Mouse (Mus musculus) lung, adult 18-20 months (tissue): ENCODE measurements around the gene Thap2.

Experiments used
- DNase-seq, 2 experiments: peaks; one replicate each; pipeline ENCODE4 v3.0.0; 2022; ENCODE audit warnings: mixed read lengths in 2 of 2

Gene Thap2

GRCm38 (mm10) chr10:115384221-115385017 lies at the start of gene Thap2, which contains the start of gene Zfc3h1:
Gene Thap2 (minus strand): TSS chr10:115384443.
Gene Zfc3h1 (plus strand): TSS chr10:115384959.
- peak; percentile 99 for DNase-seq

- no peak for DNase-seq
Observed at GRCm38 (mm10) chr10:115425351-115425750, 41.1 kb upstream of the Thap2 start.

- DNase-seq = no peak
Observed at GRCm38 (mm10) chr10:115421976-115422375, 37.7 kb upstream of the Thap2 start.

GRCm38 (mm10) chr10:115414056-115414455 lies 29.8 kb upstream of the Thap2 start:
- DNase-seq = no peak

- DNase-seq = no peak
Observed at GRCm38 (mm10) chr10:115413496-115413895, 29.3 kb upstream of the Thap2 start.

- peak; percentile 17 to 31 for DNase-seq
Observed at GRCm38 (mm10) chr10:115406393-115406792, 22.1 kb upstream of the Thap2 start.

- DNase-seq = no peak
Observed at GRCm38 (mm10) chr10:115391896-115392295, 7.7 kb upstream of the Thap2 start.

- DNase-seq = no peak
Observed at GRCm38 (mm10) chr10:115391076-115391475, 6.8 kb upstream of the Thap2 start.

GRCm38 (mm10) chr10:115387891-115388290 lies 3.6 kb upstream of the Thap2 start:
- DNase-seq = no peak

- DNase-seq = peak; percentile 61 to 62
Observed at GRCm38 (mm10) chr10:115385018-115386002, 1.1 kb upstream of the Thap2 start.

- no peak for DNase-seq
Observed at GRCm38 (mm10) chr10:115383644-115384220, 511 bp downstream of the Thap2 start.

- DNase-seq = no peak
Observed at GRCm38 (mm10) chr10:115382846-115383643, 1.2 kb downstream of the Thap2 start.

GRCm38 (mm10) chr10:115381506-115382084 lies 2.6 kb downstream of the Thap2 start:
- DNase-seq = no peak

- DNase-seq = no peak
Observed at GRCm38 (mm10) chr10:115363151-115363550, 21.1 kb downstream of the Thap2 start.

GRCm38 (mm10) chr10:115362623-115362964 lies 21.6 kb downstream of the Thap2 start:
- no peak for DNase-seq

- peak; percentile 97 to 98 for DNase-seq
Observed at GRCm38 (mm10) chr10:115361840-115362622, 22.2 kb downstream of the Thap2 start, which contains the start of gene Tmem19. Gene Tmem19 (minus strand): TSS chr10:115362501.

- DNase-seq = no peak
Observed at GRCm38 (mm10) chr10:115359066-115359465, 25.2 kb downstream of the Thap2 start.

GRCm38 (mm10) chr10:115358216-115358919 lies 25.9 kb downstream of the Thap2 start:
- DNase-seq = no peak

- DNase-seq = no peak
Observed at GRCm38 (mm10) chr10:115356106-115356505, 28.1 kb downstream of the Thap2 start.

- no peak for DNase-seq
Observed at GRCm38 (mm10) chr10:115355016-115355415, 29.2 kb downstream of the Thap2 start.
